Comparison of ENCODE assay signal across 8 mouse cellular contexts in the genomic region with DNA sequence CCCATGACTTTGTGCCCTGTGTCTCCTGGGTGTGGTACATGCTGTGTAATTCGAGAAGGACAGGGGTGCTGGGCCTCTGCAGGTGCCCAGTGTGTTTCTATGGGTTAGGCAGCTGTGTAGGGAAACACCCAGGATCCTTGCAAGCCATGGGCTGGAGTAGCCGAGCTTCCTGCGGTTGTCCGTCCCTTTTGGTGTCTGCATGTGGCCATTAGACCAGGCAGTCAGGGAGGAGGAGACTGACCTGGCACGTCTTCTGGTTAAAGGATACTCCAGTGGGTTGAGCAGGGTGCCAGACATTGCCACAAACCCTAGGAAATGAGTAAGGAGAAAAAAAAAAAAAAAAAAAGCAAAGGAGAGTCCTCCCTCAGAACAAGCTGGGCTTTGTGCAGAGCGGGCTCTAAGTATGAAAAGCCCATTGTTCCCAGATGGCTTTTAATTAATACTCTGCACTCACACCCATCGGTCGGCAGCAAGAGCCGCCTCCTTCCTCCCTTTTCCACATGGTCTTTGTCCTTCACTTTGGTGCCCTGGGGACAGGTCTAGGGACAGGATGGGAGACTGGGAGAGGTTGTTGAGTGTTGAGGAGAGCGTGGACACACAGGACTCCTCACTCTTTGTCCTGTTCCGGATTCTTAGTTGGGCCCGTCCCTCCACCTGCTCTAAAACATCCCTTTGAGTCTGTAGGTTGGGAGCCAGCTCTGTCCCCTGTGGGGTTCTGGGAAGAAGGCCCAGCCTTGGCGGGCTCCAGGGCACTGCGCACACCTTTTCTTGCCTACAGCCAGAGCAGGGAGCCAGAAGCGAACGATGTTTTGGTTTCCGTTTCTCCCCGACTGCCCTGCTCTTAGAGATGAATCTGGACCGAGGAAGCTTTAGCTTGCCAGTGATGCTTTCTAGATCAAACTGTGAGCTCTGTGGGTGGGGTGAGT.
DNase-seq lines count a peak whose midpoint lies in the region; ATAC-seq lines count a peak whose summit lies in the region.

No protein-coding gene starts in this region.

- no peak overlapping the region for H3K9ac ChIP-seq in heart, embryonic 15.5 days
- H3K9ac ChIP-seq in heart, embryonic 12.5 days: no peak overlapping the region
- H3K9ac ChIP-seq in forebrain, embryonic 11.5 days (ENCODE audit: low read length): no peak overlapping the region; the same call in 1 of the 2 replicates
- H3K9ac ChIP-seq in limb, embryonic 15.5 days: no peak overlapping the region

- H3K4me1 ChIP-seq in heart, embryonic 15.5 days (replicated peaks): peaks cover 16% of the 10 kb centered on the region
- peaks cover 28% of the 10 kb centered on the region for H3K4me1 ChIP-seq in heart, embryonic 12.5 days (replicated peaks)
- H3K4me1 ChIP-seq in forebrain, embryonic 11.5 days (replicated peaks; ENCODE audit: control insufficient read depth, insufficient read depth, low read length): peaks cover 25% of the 10 kb centered on the region
- peaks cover 46% of the 10 kb centered on the region for H3K4me1 ChIP-seq in limb, embryonic 15.5 days

- no peaks in the 10 kb centered on the region for H3K27me3 ChIP-seq in heart, embryonic 15.5 days
- H3K27me3 ChIP-seq in heart, embryonic 12.5 days (replicated peaks): no peaks in the 10 kb centered on the region
- H3K27me3 ChIP-seq in forebrain, embryonic 11.5 days (ENCODE audit: control insufficient read depth, insufficient read depth, low read length): no peaks in the 10 kb centered on the region
- no peaks in the 10 kb centered on the region for H3K27me3 ChIP-seq in limb, embryonic 15.5 days

- 0 out of 2 replicates have a peak overlapping the region, but pooled peaks have one; percentile 0 for H3K27ac ChIP-seq in heart, embryonic 15.5 days
- no peak overlapping the region for H3K27ac ChIP-seq in heart, embryonic 12.5 days (ENCODE audit: poor library complexity, severe bottlenecking)
- H3K27ac ChIP-seq in forebrain, embryonic 11.5 days (ENCODE audit: low read depth, low read length): no peak overlapping the region; the same call in 1 of the 2 replicates
- peak overlapping the region; percentile 52 for H3K27ac ChIP-seq in limb, embryonic 15.5 days

- 0 out of 2 replicates have a peak, but pooled peaks have one; percentile 11 for ATAC-seq in heart, embryonic 15.5 days (replicated peaks; ENCODE audit: insufficient number of reproducible peaks, insufficient read depth, low FRiP score, low read depth)
- ATAC-seq in heart, embryonic 12.5 days (ENCODE audit: insufficient number of reproducible peaks, low FRiP score): no peak
- no peak; the same call in 1 of the 2 replicates for ATAC-seq in forebrain, embryonic 11.5 days (replicated peaks; ENCODE audit: low FRiP score)
- ATAC-seq in limb, embryonic 15.5 days (ENCODE audit: insufficient number of reproducible peaks, low FRiP score, low TSS enrichment, low read depth): peak; percentile 36; the same call in 1 of the 2 replicates

- no peaks in the 10 kb centered on the region for H3K9me3 ChIP-seq in heart, embryonic 15.5 days (replicated peaks)
- H3K9me3 ChIP-seq in heart, embryonic 12.5 days (replicated peaks): no peaks in the 10 kb centered on the region
- H3K9me3 ChIP-seq in forebrain, embryonic 11.5 days (ENCODE audit: control insufficient read depth, low read length): no peaks in the 10 kb centered on the region; the same call in 1 of the 2 replicates
- H3K9me3 ChIP-seq in limb, embryonic 15.5 days: no peaks in the 10 kb centered on the region

- peak; percentile 43 for DNase-seq in NIH3T3 (ENCODE audit: low read depth)
- no peak for DNase-seq in forebrain, embryonic 11.5 days (ENCODE audit: low spot score)
- DNase-seq in left cerebral cortex, adult 9 months (ENCODE audit: low spot score in 2 of 2): no peak
- no peak for DNase-seq in frontal cortex, postnatal 25 days (ENCODE audit: low spot score in 2 of 2)
- DNase-seq in spleen, adult 12 weeks (ENCODE audit: low spot score): no peak

- H3K4me3 ChIP-seq in heart, embryonic 15.5 days: no peak overlapping the region
- H3K4me3 ChIP-seq in heart, embryonic 12.5 days: no peak overlapping the region
- H3K4me3 ChIP-seq in forebrain, embryonic 11.5 days (ENCODE audit: low read depth, low read length): no peak overlapping the region
- no peak overlapping the region for H3K4me3 ChIP-seq in limb, embryonic 15.5 days

- H3K4me2 ChIP-seq in heart, embryonic 15.5 days: 0 out of 2 replicates have a peak overlapping the region, but pooled peaks have one; percentile 5
- no peak overlapping the region for H3K4me2 ChIP-seq in heart, embryonic 12.5 days
- H3K4me2 ChIP-seq in forebrain, embryonic 11.5 days (ENCODE audit: low read depth, low read length, severe bottlenecking): peak overlapping the region; percentile 1; the same call in 1 of the 2 replicates
- H3K4me2 ChIP-seq in limb, embryonic 15.5 days: no peak overlapping the region

- 65% methylated on average over 19 of the region's 19 CpGs for WGBS in heart, embryonic 15.5 days
- WGBS in heart, embryonic 12.5 days: 70% methylated on average over 19 of the region's 19 CpGs
- 41% methylated on average over 19 of the region's 19 CpGs for WGBS in forebrain, embryonic 11.5 days
- WGBS in limb, embryonic 15.5 days: 55% methylated on average over 19 of the region's 19 CpGs

- H3K36me3 ChIP-seq in heart, embryonic 15.5 days: no peaks in the 10 kb centered on the region
- no peaks in the 10 kb centered on the region for H3K36me3 ChIP-seq in heart, embryonic 12.5 days
- H3K36me3 ChIP-seq in forebrain, embryonic 11.5 days (ENCODE audit: control insufficient read depth, insufficient read depth, low read length): no peaks in the 10 kb centered on the region
- H3K36me3 ChIP-seq in limb, embryonic 15.5 days: no peaks in the 10 kb centered on the region

Comparison
In these comparisons a context has a peak if more than half of its experiments do, and no peak if none do; other contexts are left out.
1. ATAC-seq: peak in heart, embryonic 15.5 days (single experiment) and limb, embryonic 15.5 days (single experiment); none in heart, embryonic 12.5 days (single experiment) and forebrain, embryonic 11.5 days (single experiment).
2. H3K27ac ChIP-seq: peak in heart, embryonic 15.5 days (single experiment) and limb, embryonic 15.5 days (single experiment); none in heart, embryonic 12.5 days (single experiment) and forebrain, embryonic 11.5 days (single experiment).
3. H3K4me2 ChIP-seq: peak in heart, embryonic 15.5 days (single experiment) and forebrain, embryonic 11.5 days (single experiment); none in heart, embryonic 12.5 days (single experiment) and limb, embryonic 15.5 days (single experiment).